Mouse (Mus musculus) left cerebral cortex, adult 2 months (tissue): ENCODE results near the gene Prkg1. TPM values are rescaled to one million over a fixed set of nuclear protein-coding genes. Genes with fewer than 3 reads are reported as not detected.
"Not testable (repeated sequence)": the region's sequence is repeated elsewhere in the genome, so short reads cannot be mapped to it uniquely, and the experiment has no call there.

Experiments
- DNase-seq, 2 experiments: peaks; one replicate each; pipeline ENCODE4 v3.0.0; 2021 to 2022; ENCODE audit warnings: low spot score in 2 of 2, mixed read lengths in 1 of 2; ENCODE audit errors: extremely low spot score in 1 of 2
- H3K27ac ChIP-seq: fragments of 200-600 bp; 2 replicates; pipeline ENCODE4 v1.8.1; 2022
- H3K4me3 ChIP-seq: fragments of 200-600 bp; 2 replicates; pipeline ENCODE4 v1.8.1; 2022
- CTCF ChIP-seq: fragments of 200-600 bp; IDR thresholded peaks from 2 replicates; pipeline ENCODE4 v1.8.1; 2022; ENCODE audit warnings: antibody characterized with exemption, mild to moderate bottlenecking, moderate library complexity
- intact Hi-C: fragments of 180-260 bp; cut with DNase I; formaldehyde crosslinking; loops from one replicate; pipeline ENCODE4 v1.15.1; 2025
- total RNA-seq, 2 experiments: library from RNA; stranded (reverse); gene quantifications; 2 replicates each; pipeline ENCODE4 v1.2.3; 2021

The Prkg1 gene
- total RNA-seq, 2 experiments from 2014 or later, result 18.9 to 21.9 TPM

GRCm38 (mm10) chr19:31385353-31385752 is 379.5 kb downstream of the Prkg1 start:
- no peak overlapping the region for H3K4me3 ChIP-seq
- no peak for TF ChIP-seq CTCF
- no peak for DNase-seq
- intact Hi-C loops, result no loop called here
- H3K27ac ChIP-seq, result no peak overlapping the region

- DNase-seq, result peak in 1 of 2 experiments; percentile 16
- no peak overlapping the region for H3K27ac ChIP-seq
- TF ChIP-seq CTCF, result no peak
- intact Hi-C loops, result no loop called here
- H3K4me3 ChIP-seq, result no peak overlapping the region
These were observed 381.0 kb downstream of the Prkg1 start for GRCm38 (mm10) chr19:31383881-31384280.

- DNase-seq, result no peak
- Histone ChIP-seq H3K27ac (no peak overlapping the region), H3K4me3 (no peak overlapping the region)
- intact Hi-C loops, result no loop called here
- TF ChIP-seq CTCF, result no peak
These were observed 394.7 kb downstream of the Prkg1 start for GRCm38 (mm10) chr19:31370106-31370505.

GRCm38 (mm10) chr19:31369116-31369515 is 395.7 kb downstream of the Prkg1 start:
- no peak for TF ChIP-seq CTCF
- intact Hi-C loops, result no loop called here
- DNase-seq, result no peak
- no peak overlapping the region for H3K27ac ChIP-seq
- no peak overlapping the region for H3K4me3 ChIP-seq

- TF ChIP-seq CTCF, result no peak
- H3K27ac ChIP-seq, result no peak overlapping the region
- intact Hi-C loops, result no loop called here
- DNase-seq, result no peak
- no peak overlapping the region for H3K4me3 ChIP-seq
These were observed 402.8 kb downstream of the Prkg1 start for GRCm38 (mm10) chr19:31362051-31362450.

GRCm38 (mm10) chr19:31361575-31361974 is 403.3 kb downstream of the Prkg1 start:
- H3K27ac ChIP-seq, result no peak overlapping the region
- DNase-seq, result no peak
- intact Hi-C loops, result no loop called here
- no peak for TF ChIP-seq CTCF
- no peak overlapping the region for H3K4me3 ChIP-seq

- DNase-seq, result peak; percentile 20 to 31
- no peak for TF ChIP-seq CTCF
- Histone ChIP-seq H3K4me3 (no peak overlapping the region), H3K27ac (no peak overlapping the region)
- intact Hi-C loops, result no loop called here
These were observed 403.7 kb downstream of the Prkg1 start for GRCm38 (mm10) chr19:31361161-31361560.

GRCm38 (mm10) chr19:31354959-31355358 is 409.9 kb downstream of the Prkg1 start:
- intact Hi-C loops, result no loop called here

GRCm38 (mm10) chr19:31352784-31353183 is 412.0 kb downstream of the Prkg1 start:
- intact Hi-C loops, H3K27ac ChIP-seq, DNase-seq: not testable (repeated sequence)

More at GRCm38 (mm10) chr19:31354959-31355358, 409.9 kb downstream of the Prkg1 start:
- TF ChIP-seq CTCF, result no peak
- no peak overlapping the region for H3K4me3 ChIP-seq
- no peak for DNase-seq
- H3K27ac ChIP-seq, result no peak overlapping the region

GRCm38 (mm10) chr19:31351796-31352195 is 413.0 kb downstream of the Prkg1 start:
- no peak for TF ChIP-seq CTCF
- intact Hi-C loops, result no loop called here
- no peak for DNase-seq
- no peak overlapping the region for H3K27ac ChIP-seq
- H3K4me3 ChIP-seq, result no peak overlapping the region

More at GRCm38 (mm10) chr19:31352784-31353183, 412.0 kb downstream of the Prkg1 start:
- not testable (repeated sequence) for H3K4me3 ChIP-seq

- no peak overlapping the region for H3K4me3 ChIP-seq
- TF ChIP-seq CTCF, result peak; percentile 73
- intact Hi-C loops, result loop anchor here (5.0 to 10.0 kb wide), 2 partner anchors 335 to 677 kb away; no protein-coding TSS in a partner anchor
- DNase-seq, result no peak
- H3K27ac ChIP-seq, result no peak overlapping the region
These were observed 422.7 kb downstream of the Prkg1 start for GRCm38 (mm10) chr19:31342150-31342549.

GRCm38 (mm10) chr19:31340898-31341297 is 423.9 kb downstream of the Prkg1 start:
- H3K27ac ChIP-seq, result no peak overlapping the region
- no peak for DNase-seq
- H3K4me3 ChIP-seq, result no peak overlapping the region
- no peak for TF ChIP-seq CTCF
- intact Hi-C loops, result loop anchor here (5.0 to 10.0 kb wide), 2 partner anchors 336 to 676 kb away; no protein-coding TSS in a partner anchor

- Histone ChIP-seq H3K27ac (no peak overlapping the region), H3K4me3 (no peak overlapping the region)
- no peak for DNase-seq
- intact Hi-C loops, result no loop called here
- no peak for TF ChIP-seq CTCF
These were observed 426.3 kb downstream of the Prkg1 start for GRCm38 (mm10) chr19:31338355-31339101.
